Mouse (Mus musculus) stomach, postnatal 0 days (tissue): Measurements from ENCODE around the gene Psap.

Experiments used
- CTCF ChIP-seq: IDR thresholded peaks from 2 replicates; pipeline ENCODE4 v1.5.1; 2016; ENCODE audit warnings: antibody characterized with exemption, low read depth, mild to moderate bottlenecking, moderate library complexity
- EP300 ChIP-seq: optimal IDR thresholded peaks from 2 replicates; pipeline ENCODE3; 2016; ENCODE audit warnings: antibody characterized with exemption

DNA sequence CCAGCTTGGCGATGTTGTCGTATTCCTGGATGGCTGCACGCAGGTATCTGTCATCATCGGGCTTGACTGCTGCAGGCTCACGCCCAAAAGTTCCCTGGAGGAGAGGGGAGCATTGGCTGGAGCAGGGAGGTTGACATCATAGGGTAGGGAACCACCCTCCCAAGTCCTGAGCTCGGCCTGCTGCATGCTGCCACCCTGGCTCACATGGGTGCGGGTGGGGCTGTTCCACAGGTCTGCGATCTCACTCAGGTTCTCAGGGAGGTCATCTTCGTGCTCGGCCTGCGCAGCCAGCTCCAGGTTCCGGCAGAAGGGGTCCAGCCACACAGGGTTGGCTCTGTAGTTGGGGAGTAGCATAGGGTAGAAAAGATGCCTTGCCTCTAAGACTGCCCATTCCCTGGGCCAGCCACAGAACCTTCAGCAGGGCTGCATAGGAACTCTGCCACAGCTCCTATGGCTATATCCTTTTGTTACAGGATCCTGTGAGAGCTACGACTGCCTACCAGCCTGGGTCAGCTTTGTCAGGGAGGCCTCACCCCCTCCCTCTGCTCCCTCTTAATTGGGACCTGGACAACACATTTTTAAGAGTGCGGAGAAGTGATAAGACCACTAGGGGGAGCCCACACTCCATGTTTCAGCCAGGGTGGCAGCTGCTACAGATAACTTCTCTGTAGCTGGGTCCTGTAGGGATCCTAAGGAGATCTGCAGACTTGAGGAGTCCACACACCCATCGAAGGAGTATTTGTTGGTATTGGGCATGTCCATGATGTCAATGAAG lies 27.6 kb downstream of the Psap start:
- TF ChIP-seq CTCF (peak; percentile 96), EP300 (no peak)
